Mouse (Mus musculus): Measurements from ENCODE around the gene Tsc22d3. TPM values are rescaled to one million over a fixed set of nuclear protein-coding genes. Genes with fewer than 3 reads are reported as not detected.
"Not testable (repeated sequence)": the region's sequence is repeated elsewhere in the genome, so short reads cannot be mapped to it uniquely, and the experiment has no call there.

Tsc22d3 gene
- total RNA-seq, 2 experiments from 2014 or later, result 74.0 to 79.1 TPM

DNA sequence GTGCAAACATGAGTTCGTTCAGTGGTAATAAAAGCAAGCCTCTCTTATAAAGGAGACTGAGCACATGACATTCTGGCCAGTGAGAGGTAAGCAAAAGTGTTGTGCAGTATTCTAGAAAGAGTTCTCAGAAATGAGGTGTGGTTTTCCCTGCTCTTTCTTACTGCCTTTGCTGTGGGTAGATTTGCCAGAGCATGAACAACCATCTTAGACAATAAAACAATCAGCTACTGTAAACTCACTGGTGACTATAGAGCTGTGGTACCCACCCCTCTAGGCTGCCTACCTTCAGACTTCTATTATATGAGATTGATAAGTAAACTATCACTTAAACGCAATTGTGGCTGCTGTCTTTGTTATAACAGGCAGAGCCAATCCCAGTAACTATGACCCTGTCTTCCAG lies 69.1 kb downstream of the Tsc22d3 start:
- no peak for DNase-seq (ENCODE audit: low spot score in 2 of 2)

DNA sequence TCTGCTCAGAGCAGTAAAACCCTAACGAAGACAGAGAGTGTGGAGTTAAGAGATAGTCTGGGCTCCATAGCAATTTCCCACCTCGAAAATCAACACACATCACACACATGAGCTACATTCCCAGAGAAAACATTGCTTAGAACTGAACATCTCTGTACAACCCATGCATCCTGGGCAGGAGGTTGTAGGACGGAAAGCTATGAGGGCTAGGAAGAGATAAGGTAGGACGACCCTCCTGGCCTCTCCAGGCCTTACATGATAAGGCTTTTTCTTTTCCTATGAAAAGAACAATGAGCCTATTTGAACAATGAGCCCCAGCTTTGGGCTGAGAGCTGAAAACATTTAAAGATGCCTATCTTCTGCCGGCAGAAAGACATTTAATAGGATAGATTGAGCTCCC lies 69.8 kb downstream of the Tsc22d3 start:
- no peak for DNase-seq (ENCODE audit: low spot score in 2 of 2)

DNA sequence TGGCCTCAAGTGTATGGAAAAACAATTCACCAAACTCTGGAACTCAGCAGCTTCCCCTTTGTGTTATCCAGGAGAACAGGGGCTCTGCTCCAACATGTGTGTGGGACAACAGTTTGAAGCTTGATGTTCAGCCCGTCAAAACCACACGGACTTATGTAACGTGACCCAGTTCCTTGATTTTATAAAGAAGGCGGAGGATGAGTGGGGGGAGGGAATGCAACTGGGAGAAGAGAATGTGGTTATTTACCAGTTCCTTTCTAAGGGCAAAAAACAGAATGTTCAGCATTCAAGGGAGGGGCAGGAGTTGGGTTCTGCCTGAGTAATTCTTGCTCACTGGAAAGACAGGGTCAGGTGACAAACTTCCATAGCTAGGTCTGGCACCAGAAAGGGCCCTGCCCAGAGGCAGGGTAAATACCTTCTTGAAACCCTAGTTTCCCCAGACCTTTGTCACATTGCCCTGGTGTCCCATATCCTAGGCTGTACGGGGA lies 71.3 kb downstream of the Tsc22d3 start:
- DNase-seq (ENCODE audit: low spot score in 2 of 2), result no peak

DNA sequence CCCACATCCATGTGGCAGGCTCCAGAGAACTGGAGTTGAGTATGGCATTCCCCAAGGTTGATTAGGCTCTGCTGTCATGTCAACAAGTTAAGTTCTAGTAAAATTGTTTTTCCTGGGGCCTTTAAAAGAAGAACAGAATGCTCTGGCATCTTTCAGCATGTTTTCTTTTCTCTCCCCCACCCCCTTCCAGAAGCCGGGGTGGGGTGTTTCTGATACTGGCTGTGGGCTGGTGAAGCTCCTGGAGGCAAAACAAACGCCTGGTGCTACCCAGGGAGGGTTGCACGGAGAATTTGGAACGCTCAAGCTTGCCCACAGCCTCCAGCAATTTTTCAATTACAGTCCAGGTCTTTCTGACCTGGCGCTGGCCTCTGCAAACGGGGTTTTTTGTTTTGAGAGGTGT lies 73.2 kb downstream of the Tsc22d3 start:
- no peak for DNase-seq (ENCODE audit: low spot score in 2 of 2)

DNA sequence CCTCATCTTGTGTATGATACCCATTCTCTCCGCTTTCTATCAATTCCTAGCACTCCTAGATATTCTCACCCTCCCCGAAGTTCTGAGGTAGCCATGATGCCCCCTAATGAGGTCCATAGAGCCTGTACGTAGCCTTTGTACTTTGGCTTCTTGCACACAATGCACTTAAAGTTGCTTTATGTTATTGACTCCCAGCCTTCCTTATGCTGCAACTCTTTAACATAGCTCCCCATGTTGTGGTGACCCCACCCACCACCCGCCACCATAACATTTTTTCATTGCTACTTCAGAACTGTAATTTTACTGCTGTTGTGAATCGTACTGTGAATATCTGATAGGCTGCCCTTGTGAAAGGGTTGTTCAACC lies 74.2 kb downstream of the Tsc22d3 start:
- DNase-seq (ENCODE audit: low spot score in 2 of 2), result no peak

DNA sequence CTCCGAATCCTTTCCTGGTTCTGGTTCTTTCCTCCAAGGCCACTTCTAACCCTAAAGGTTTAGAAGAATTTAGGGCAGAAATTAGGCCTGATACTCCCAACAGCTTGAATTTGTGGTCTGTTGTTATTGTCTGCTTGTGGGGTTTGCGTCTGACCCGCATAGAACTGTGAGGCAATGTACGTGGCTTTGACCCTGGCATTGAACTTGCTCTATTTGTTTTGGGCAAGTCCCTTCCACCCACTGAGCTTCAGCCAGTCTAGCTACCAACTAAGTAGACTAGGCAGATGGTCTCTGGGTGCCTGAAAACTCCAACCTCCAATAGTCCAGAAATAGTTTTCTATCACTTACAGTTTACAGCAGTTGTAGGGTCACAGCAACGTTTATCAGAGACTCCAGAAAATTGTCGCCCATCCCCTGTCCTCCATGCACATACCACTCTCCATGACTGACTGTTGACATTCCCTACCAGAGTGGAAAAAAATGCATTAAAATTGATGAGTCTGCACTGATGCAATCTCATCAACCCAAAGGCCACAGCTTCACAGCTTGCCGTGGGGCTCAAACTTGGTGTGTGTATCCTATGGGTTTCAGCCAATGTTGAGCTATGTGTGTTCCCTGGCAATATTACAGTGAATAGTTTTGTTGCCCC lies 74.7 kb downstream of the Tsc22d3 start:
- no peak for DNase-seq (ENCODE audit: low spot score in 2 of 2)

DNA sequence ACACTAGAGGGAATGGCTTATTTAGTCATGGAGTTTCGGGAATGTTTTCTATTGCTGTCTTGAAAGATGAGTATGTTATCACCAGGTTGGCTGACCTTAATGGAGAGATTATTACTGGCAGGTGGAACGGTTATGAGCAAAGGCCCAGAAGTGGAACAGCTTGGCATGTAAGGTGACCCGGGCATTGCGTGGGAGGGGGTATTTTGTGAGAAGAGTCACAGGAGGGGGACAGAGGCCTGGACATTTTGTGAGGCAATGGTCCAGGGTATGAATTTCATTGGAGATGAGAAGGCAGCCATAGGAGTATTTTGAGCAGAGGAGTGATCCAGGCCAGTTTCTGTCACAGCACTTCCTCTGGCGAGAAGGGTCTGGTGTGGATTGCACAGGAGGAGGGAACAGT lies 76.2 kb downstream of the Tsc22d3 start:
- no peak for DNase-seq (ENCODE audit: low spot score in 2 of 2)

DNA sequence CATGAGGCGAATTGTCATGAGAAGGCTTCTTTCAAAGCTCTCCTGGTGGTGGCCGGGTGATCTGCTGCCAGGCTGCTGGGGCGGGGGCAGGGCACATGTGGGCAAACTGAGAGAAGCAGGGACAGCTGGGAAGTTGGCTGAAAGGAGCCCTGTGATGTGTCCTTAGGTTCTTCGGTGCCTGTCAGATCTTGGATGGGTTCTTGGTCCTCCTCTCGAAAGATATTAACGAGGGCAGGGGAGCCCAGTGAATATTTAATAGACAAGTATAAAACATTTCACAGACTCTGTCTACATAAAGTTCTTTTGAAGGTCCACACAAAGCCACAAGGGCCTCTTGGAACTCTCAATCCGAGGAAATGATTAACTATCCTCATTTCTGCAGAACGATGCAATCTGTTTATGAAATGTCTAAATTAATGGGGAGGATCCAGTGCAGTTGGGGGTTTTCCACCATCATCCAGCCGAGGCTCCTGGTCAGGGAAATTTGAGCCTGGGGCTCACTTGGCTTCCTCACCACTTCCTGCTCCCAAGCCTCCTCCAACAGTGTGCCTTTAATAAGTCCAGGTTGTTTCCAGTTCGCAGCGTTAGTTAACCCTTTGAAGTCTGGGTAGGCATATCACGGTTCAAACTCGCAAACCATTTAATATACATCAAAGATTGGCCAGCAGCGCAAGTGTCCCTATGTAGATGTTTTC lies 78.2 kb downstream of the Tsc22d3 start:
- DNase-seq (ENCODE audit: low spot score in 2 of 2), result no peak

DNA sequence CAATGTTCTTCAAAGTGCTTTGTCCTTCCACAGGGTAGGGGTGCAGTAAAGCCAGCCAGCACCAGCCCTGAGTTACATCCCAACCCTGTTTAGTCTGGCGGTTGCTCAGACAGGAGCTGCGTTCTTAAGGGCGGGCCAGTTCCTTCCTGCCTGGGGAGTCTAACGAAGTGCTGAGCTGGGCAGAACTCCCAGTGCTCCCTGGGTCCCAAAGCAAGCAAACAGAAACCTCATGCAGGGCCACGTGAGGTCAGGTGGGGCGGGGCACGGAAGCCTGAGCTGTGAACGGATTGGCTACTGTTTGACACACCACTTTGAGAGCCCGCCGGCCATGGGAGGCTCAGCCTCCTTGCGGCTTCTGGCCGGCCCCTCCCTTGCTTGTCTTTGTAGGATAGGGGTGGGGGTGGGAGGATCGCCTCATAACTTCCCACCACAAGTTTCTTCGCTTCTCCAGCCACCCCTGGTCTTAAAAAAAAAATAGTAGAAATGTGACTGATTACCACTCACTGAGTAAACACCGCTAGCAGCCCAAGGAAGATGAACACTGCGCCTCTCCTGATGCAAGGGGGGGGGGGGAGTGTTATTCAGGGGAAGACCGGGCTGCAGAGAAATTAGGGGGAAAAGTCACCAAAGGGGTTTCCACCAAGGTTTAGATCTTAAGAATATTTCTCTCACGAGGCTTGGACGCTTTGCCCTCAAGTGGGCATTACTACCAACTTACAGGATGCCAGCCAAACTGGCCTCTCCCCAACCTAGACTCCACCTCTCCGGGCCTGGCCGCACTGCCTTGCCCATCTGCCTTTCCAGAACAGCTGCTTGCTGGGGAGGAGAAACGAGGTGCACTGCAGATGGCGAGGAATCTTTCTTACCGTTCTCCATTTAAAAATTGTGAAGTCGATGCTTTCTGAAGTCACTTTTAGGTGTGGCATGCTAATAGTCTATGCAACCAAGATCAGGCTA lies 80.0 kb downstream of the Tsc22d3 start:
- peak; percentile 47 to 64 for DNase-seq (ENCODE audit: low spot score in 2 of 2)

DNA sequence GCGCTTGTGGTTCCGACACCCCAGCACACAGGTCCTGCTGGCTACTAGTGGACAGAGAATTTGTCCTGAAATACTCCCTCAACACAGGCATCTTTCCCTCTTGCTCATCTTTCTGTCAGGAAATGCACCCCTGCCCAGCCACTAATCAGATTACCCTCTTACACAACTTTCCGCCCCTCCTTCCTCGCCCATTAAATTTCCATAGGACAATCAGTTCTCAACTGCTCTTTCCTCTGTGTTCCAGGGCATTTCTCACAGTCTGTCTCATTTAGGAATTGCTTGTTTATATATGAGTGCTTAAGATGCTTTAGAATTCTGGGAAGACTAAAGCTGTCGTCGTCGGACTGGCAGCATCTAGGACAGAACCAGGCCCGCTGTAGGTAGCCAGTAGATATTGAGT lies 82.1 kb downstream of the Tsc22d3 start:
- no peak for DNase-seq (ENCODE audit: low spot score in 2 of 2)

DNA sequence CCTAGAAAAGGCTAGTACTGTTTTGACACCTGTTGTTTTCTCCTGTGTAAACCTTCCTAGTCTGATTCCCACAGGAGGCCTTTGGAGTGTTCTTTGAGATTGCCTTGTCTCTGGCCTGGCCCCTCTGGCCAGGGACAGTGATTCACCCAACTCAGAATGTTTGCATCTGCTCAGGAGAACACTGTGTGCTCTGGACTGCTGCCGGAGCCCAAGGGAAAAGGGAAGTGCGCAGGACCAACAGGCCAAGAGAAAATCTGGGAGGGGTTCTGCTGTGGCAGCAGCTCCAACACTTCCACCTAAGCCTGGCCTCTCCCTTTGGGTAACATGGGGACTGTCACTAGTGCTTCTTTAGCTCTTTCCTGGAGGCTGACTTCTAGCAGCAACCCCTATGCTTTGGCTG lies 87.1 kb downstream of the Tsc22d3 start:
- no peak for DNase-seq (ENCODE audit: low spot score in 2 of 2)

DNA sequence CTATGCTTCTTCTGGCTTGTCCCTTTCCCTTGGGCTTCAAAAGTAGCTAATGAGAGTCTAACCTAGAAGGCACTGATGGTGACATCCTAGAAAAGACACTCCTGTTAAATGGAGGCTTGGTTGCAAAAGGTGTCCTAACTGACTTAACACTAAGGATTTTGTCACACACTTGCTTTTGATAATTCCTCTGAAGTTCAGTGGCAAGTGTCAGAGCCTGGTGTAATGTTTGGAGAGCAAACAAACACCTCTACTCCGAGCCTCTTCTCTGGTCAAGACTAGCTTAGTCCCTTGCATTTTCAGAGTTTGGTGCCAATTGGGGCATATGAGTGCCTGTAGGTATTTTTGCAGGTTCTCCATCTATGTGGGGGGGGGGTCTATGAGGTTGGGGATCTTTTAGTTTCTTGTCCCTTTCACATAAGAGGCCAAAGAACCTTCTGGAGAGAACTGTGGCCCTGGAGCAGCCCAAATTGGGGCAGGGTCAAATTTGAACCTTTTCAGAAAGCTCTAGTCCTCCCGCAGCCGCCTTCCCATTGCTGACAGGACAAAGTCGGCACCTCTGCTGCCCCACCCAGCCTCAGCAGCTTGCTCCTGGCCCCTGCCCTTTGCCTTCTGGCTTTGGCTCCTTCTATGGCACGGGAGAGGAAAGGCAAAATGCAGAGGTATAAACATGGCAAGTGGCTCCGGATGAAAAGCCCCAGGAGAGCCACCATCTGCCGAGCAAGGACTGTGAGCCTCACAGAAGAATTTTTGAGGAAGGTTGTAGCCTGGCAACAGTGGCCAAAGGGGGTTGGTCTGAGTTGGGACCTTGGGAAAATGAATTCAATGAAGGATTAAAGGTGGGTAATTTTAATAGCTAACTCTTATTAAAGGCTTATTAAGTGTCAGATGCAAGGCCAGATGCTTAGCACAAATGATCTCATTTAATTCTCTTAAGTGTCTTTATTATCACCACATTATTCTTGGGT lies 88.5 kb downstream of the Tsc22d3 start:
- no peak for DNase-seq (ENCODE audit: low spot score in 2 of 2)

DNA sequence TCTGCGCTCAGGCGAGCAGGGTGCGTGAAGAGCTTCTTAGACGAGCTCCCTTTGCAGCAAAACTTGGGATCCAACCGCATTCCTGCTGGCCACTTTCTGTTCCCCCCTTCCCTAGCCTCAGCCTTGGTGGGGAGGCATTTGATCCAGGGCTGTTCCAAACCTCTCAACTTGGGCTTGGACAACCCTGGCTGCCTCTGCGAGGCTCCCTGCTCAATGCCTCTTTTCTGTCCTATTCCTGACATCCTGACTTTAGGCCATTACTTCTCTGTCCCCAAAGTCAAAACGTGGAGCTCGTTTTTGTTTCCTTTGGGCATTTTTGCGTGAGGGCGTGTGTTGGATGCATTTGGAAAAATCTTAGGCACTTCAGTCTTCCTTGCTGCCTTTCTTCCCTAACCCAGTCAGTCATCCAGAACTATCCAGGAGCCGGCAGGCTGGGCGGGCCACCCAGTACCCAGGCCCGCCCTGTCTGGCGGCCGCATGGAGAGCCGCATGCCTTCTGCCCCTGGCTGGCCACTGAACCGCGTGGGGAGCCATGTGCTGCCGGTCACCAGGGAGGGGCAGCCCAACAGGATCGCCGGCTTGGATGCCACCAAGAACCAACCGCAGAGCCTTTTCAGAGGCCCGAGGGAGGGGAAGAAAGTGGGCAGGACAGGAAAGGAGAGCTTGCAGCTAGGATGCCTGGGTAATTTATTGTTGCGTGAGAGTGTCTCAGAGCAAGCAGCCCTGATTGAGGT lies 89.6 kb downstream of the Tsc22d3 start:
- peak; percentile 21 to 30 for DNase-seq (ENCODE audit: low spot score in 2 of 2)

DNA sequence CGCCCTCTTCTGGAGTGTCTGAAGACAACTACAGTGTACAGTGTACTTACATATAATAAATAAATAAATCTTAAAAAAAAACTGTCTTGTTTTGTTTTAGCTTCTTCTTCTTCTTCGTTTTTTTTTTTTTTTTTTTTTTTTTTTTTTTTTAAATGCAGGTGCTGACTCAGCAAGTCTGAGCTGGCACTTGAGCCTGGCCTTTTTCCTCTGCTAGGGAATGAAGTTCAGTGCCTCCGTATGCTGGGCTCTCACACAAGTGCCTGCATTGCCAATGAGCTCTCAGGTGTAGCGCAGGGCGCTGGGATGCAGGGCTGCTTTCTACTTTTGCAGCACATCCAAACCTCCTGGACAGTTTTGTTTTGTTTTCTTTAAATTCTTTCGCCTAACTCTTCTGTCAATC lies 90.6 kb downstream of the Tsc22d3 start:
- no peak for DNase-seq (ENCODE audit: low spot score in 2 of 2)

DNA sequence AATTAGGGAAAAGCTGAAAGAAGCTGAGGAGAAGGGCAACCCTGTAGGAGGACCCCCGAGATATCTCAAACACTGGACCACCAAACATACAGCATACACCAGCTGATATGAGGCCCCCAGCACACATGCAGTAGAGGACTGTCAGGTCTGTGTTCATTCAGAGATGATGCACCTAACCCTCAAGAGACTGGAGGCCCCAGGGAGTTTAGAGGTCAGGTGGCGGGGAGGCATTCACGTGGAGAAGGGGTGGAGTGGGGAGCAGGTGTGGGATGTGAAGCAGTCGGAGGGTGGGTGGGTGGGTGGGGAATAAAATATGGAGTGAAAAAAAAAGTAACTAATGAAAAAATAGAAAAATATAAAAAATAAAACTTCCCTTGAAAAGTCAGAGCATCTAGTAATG lies 91.7 kb downstream of the Tsc22d3 start:
- not testable (repeated sequence) for DNase-seq (ENCODE audit: low spot score in 2 of 2)

DNA sequence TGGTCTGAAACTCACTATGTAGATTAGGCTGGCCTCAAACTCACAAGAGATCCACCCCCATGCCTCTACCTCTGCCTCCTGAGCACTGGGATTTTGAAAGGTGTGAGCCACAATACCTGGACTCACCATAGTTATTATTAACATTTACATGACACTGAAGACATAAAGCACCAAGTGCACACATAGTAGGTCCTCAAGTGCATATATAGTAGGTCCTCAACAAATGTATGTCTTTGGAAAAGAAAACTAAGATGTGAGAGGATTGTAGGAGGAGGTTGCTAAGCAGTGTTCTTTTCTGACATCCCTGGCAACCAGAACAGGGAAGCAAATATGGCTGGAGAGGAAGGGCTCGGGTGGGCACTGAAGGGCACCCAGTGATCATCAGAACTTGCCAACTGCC lies 93.1 kb downstream of the Tsc22d3 start:
- DNase-seq (ENCODE audit: low spot score in 2 of 2), result no peak

DNA sequence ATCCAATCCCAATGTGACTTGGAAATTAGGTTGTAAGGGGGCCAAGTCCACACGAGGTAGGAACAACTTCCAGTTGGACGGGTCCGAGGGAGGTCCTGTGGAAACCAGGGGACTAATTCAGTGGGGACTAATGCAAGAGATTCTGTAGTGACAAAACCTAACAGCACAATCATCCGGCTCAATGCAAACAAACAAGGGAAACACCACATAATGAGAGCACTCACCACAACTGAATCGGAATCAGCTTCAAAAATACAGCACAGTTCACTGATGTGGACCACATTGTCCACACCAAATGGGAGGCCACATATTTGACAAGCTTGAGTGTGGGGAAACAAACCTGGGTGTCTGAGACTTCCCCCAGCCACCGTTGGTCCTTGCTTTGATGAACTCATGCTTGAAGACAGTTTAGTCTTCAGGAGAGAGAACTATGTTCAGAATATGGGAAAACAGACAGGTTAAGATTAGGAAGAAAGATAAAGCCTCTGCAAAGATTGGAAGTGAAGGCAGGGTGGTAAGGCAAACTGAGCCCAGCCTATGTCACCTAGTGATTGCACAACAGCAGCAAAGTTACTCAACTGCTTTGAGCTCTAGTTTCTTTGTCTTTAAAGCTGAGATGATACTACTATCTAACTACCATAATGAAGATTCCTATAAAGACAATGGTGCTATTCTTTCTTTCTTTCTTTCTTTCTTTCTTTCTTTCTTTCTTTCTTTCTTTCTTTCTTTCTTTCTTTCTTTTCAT lies 93.9 kb downstream of the Tsc22d3 start:
- DNase-seq (ENCODE audit: low spot score in 2 of 2), result no peak

DNA sequence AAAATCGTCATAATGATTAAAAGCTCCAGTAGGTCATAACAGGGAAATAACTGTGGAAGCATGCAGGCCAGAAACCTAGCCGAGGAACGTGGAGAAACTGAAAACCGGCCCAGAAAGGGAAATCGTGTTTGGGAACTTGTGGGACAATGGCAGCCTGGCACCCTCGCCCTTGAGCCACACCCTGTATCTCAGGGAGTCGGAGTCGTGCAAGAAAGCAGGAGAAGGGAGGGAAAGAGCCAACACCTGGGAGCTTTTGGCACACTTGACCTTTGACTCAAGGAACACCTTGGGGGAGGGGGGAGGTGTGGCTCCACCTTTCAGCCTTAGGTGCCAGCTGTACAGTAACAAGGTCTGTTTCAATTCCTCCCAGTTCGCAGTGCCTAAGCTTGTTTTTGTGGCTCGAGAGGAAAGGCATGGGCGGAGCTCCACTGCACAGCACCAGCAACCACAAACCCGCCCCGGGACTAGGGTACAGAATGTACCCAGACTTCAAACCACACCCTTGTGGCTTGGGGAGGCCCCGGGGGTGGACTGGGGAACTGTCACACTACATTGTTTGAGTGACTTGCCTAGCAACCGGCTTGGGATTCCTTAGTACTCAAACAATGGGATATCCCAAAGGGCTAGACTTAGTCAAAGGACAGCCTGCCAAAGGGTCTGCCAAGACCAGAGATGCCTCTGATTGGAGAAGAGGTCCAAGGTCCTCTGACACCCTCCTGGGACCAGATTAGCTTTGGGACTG lies 94.8 kb downstream of the Tsc22d3 start:
- no peak for DNase-seq (ENCODE audit: low spot score in 2 of 2)

DNA sequence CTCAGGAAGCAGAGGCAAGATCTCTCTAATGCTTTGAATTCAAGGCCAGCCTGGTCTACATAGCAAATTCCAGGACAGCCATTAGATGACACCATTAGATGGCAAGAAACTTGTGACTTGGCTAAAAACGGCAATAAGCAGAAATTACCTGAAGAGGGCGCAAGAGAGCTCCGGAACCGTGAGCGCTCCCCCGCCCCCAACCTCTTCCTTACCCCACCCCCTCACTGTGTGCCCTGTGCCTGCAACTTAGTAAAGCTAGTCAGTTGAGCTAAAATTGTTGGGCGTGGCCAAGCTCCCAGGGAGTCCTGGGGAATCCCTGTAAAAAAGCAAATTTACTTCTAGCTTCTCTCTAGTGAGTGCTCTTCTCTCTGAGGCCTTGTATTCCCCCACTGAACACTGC lies 96.6 kb downstream of the Tsc22d3 start:
- DNase-seq (ENCODE audit: low spot score in 2 of 2), result peak in 1 of 2 experiments; percentile 17
